Mouse (Mus musculus) retina, adult 2 months (tissue): Measurements from ENCODE around the gene Rpl35a.
"Not testable (repeated sequence)": the region's sequence is repeated elsewhere in the genome, so short reads cannot be mapped to it uniquely, and the experiment has no call there.

Experiments
- DNase-seq: peaks from one replicate; pipeline ENCODE4 v3.0.0-alpha.2; 2012; ENCODE audit warnings: low read depth, low spot score

The Rpl35a gene

DNA sequence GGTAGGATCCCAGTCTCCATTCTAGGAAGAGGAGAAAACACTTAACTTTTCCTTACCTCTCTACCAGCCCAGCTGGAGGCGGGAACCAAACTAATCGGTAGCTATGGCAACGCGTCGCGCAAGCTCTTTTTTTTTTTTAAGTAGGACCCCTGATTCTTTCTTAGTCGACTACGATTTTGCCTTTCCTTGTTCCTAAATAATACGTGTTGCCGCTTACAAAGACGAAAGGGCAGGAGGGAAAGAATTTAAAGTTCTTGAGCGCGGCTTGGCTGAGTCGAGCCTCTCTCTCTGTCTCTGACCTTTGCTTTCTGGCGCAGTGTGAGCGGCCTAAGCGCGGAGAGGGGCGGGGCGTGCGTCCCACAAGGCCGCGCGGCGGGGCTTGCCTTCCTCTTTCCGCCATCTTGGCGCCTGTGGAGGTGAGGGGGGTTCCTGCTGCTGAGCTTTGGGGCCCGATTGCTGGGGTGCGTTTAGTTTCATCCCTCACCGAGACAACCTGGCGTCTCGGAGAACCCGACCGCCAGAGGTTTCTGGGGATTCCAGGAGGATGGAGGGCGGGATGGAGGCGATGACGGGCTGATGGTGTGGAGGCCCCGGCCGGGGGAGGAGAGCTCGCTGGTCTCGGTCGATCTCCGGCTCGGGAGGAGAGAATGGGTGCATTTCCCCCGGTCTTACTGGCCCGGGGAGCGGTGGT is at the start of gene Rpl35a, which contains the start of gene Iqcg:
Rpl35a (plus strand) TSS at position 359 of the 691 bp plus-strand sequence.
Iqcg (minus strand) TSS at position 124 of the 691 bp plus-strand sequence.
- DNase-seq, result peak; percentile 86

DNA sequence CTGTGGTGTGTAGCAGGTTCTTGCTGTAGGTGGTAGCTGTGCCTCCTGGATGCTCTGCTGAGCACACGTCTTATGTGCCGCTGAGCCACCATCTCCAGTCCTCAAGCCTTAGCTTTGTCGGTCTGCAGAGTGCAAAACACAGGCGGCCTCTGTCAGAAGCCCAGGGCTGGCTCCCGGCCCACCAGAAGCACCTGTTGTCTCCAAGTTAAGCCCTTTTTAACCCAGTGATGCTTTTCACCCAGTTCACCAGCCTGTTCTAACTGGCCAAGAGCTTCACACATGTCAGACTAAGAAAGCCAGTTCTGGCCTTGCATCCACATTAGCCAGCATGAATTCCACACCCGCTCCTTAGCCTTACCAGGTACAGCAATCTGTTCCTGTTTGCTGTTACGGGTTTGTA is 49.4 kb upstream of the Rpl35a start:
- DNase-seq, result no peak

DNA sequence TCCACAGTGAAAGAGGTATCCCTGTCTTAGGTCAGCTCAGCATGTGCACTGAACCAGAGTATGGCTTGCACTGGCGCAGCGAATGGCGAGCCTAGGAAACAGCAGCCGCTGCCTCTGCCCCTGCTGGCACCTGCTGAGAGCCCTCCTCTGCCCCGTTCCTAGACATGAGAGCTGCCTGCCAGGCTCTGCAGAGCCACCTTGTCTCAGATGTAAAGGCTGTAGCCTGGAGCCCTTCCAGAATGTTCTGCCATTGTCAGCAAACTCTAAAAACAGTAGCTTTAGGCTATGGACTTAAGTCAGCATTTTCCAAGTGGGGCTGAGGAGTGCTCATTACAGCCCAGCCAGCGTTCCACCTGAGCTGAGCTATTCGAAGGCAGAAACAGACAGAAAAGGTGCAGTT is 48.8 kb upstream of the Rpl35a start:
- no peak for DNase-seq

DNA sequence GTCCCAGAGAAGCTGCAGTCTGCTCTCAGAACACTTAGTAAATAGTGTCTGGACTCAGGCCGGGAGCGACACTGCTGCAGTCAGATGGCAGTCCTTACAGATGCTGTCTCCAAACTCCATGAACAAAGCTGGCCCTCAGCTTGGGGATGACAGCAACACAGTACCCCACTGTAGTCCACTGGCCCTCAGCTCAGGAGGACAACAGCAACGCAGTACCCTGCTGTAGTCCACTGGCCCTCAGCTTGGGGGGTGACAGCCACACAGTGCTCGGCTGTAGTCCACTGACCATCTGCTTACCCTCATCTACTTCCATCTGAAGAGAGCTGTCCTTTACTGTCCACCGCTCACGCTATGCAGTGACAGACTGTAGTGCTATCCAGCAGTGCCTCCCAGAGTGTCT is 46.1 kb upstream of the Rpl35a start:
- DNase-seq, result no peak

DNA sequence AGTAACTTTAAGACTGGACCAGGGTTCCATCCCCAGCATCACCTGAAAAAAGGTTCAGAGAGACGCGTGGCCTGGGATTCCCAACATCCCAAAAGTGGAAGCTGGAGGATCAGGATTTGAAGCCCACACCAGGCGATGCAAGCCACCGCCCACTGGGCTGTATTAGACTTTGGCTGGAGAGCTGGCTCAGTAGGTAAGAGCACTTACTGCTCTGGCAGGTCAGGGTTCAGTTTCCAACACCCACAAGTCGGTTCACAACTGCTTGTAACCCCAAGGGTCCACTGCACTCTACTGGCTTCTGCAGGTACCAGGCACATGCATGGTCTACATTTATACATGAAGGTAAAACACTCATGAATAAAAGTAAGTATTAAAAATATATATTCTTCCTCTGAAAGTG is 42.5 kb upstream of the Rpl35a start:
- DNase-seq, result no peak

DNA sequence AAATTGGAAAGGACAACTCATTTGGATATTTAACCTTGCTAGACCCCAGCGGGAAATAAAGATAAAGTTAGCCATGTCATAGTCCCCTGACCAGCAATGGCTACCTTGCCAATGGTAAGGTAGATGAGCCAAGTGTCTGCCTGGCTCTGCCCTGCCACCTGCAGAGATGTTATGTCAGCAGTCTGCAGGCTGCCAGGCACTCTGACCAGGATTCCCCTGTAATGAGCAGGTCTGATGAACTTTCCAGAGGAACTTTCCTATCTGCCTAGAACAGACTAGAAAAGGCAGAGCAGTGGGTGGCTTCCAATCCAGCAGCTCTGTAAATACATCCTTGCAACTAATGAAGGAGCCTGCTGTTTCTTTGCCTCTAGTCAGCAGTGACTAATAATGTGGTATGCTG is 41.3 kb upstream of the Rpl35a start:
- no peak for DNase-seq

DNA sequence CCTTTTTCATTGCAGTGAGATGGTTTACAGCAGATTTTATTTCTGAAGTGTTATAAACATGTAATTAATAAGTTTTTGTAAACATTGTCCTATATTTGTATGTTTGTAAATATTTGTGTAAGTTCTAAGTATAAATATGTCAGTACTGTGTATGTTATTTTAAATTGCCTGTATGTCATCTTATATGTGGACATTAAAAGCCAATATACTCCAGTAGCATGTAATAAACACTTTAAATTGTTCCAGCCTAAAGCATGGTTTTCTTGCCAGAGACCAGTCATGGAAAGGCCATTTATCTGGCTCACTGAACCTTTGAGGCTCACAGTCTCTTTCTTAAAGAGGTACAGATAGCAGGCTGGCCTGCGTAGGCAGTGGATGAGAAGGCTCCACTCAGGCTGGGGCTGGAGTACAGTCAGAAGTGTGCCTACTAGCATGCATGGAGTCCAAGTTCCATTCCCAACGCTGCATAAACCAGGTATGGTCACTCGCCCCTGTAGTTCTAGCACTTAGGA is 40.8 kb upstream of the Rpl35a start:
- DNase-seq, result no peak

DNA sequence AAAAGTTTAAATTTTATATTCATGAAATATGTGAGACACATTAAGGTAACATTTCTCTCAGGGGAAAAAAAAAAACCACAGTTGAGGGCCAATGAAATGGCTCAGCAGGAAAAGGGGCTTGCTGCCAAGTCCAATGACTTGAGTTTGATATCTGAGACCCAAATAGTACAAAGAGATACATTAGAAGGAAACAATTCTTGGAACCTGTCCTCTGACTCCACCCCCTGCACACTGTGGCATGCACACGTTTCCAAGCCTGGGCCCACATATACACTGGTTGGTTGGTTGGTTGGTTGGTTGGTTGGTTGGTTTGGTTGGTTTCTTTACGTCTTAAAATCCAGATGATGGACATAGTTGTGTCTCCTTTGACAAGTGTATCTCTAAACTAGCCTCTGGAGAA is 40.3 kb upstream of the Rpl35a start:
- no peak for DNase-seq

DNA sequence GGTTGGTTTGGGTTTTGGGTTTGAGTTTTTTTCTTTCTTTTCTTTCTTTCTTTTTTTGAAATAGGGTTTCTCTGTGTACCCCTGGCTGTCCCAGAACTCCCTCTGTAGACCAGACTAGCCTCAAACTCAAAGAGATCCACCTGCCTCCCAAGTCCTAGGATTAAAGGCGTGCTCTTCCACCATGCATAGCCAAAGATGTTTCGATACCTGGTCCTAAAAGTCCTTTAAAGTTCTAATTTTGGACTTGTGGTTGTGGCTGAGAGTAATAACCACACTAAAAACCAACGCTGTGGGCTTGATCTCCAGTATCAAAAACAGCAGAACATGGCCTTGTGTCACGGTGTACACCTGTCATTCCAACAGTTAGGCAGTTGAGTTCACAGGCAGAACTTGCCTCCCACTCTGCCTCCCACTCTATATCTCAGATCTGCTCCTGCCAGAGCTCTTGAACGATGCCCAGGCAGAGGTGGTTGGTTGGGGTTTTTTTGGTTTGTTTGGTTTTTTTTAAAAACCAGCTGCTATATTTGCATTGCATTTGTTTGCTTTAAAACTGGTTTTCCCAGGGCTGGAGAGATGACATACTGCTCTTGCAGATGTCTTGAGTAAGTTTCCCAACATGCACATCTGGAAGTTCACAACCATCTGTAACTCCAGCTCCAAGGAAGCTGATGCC is 38.4 kb upstream of the Rpl35a start:
- no peak for DNase-seq

DNA sequence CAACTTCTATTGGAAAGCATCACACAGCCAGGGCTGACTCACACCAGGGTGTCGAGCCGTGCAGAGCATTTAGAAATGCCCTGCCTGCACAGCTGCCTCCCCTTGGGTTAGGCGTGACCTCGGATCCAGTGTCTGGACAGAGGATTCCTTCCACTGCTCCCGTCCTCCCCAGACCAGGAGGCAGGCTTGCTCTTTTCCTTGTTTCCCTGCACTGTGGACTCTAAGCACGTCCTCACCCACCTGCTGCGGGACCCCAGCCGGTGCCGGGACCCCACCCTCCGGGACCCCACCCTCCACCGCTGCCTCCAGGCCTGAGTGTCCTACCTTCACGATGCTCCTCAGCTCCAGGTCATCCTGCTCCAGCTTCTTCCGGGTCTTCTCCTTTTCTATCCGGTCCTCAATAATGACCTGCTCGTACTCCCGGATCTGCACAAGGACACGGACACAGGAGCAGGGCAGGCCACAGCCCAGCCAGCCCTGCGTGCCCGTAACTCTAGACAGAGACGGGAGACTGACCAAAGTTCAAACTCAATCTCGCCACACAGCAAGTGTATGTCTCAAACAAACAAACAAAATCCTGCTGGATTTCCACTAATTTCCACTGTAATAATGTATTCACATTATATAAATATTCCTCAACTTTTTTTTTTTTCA is 37.0 kb upstream of the Rpl35a start:
- no peak for DNase-seq

DNA sequence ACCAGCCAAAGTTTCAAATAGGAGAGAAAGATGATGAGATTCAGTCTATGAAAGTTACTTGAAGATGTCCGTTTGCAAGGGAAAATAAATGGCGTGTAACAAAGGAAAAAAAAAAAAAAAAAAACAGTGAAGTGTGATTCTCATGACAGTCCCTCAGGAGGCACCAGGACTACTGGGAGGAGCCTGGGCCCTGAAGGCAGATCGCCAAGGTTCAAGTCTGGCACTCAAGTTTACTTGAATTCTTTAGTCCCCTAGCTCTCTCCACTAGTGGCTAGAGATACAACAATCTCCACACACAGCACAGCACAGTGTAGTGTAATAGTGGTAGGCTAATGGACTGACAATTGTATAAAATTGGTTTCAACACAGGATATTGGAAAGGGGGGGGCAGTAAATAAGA is 34.9 kb upstream of the Rpl35a start:
- no peak for DNase-seq

DNA sequence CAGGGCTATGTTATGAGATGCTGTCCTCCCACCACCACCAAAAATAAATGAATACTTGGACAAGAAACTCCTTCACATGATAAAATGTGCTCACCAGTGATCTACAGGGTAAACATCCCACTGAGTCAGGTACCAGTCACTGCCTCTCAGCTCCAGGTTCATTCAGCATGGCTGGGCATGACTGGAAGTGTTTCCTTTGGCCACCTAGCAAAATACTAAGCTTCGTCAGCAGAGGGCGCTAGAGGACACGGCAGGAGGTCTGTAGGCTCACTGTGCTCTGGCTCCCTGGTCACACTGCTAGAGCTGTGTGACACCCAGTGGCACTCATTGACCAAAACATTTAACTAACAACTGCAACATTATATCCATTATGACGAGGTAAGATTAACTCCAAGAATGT is 32.5 kb upstream of the Rpl35a start:
- peak; percentile 76 for DNase-seq

DNA sequence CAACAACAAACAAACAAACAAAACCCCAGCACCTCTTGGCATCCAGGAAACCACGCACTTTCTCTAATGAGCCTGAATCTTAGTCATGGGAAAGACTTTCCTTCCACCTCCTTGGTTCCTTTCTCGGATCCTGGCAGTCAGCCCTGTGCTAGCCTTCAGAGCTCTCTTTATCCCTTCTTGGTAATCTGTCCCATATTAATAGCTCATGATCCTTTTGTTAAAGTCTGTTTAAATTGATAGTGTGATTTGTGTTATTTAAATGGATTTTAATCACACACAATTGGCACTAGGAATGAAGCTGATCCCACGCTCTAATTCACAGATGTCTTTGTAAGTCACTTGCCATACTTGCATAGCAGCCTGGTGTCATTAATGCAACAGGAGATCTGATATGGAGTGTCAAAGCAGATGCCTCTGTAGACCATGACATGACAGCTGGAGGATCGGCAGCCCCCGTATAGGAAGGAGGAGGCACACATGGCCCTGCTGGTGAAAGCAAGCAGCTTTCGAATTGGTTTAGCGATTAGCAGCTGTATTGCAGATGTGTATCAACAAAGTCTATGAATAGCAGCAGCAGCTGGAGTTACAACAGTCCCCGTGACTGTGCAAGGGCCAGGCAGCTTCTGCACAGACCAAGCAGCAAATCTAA is 31.7 kb upstream of the Rpl35a start:
- DNase-seq, result peak; percentile 18

DNA sequence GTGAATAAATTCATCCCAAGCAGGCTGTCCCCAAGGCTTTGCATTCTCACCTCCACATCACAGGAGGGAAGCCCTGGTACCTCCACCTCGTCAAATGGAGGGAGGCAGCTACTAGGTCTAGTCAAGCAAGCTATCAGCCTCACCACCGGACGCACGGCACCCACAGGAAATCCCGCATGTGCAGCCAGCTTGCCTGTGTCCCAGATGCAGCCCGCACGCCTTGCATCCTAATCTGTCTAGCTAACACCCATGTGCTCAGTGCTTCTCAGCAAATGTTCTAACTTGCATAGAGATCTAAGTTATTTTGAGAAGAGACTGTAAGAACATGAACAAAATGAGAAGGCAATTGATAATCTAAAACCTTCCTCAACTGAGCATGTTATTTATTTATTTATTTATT is 29.9 kb upstream of the Rpl35a start:
- no peak for DNase-seq

DNA sequence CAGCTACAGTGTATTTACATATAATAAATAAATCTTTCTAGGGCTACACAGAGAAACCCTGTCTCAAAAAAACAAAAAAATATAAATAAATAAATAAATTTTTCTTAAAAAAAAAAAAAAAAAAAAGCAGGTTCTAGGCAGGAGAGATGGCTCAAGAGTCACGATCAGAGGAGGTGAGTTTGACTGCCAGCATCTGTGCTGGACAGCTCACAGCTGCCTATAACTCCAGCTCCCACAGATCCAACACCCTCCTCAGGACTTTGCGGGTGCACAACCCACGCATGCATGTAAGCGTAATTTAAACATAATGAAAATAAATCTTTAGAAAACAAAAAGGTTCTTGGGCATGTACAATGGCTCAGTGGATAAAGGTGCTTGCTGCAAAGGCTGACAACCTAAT is 20.2 kb upstream of the Rpl35a start:
- no peak for DNase-seq

DNA sequence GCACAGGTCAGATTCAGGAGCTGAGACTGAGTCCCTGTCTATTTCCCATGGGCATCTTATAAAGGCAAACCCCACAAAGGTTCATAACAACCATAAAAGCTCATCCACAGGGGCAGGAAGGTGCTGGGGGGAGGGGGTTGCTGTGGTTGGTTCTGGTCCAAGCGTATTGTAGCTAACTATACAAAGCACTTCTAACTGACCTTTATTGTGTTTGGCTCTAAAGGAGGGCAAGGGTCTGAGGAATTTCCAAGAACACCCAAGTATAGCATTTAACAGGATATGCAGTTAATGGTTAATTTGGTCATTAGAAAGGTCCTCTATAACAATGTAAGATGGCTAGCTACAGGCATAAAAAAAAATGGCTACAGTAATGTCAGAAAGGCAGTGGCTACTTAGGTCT is 13.6 kb upstream of the Rpl35a start:
- no peak for DNase-seq

DNA sequence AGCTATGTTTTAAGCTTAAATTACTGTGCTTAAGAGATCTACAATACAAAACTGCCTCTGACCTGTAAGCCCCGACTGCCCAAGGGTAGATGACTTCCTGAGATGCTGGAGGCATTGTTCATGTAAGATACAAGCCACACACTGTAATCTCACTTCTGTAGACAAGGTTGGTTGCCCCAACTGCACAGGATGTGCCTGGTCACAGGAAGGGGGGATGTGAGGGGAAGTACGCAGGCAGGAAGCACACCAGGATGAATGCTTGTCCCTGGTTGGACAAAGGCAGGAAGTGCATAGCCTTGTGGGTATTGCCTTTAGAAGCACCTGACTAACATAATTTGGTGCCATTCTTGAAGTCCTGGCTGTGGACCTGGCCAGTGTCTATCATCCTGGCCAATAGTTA is 13.0 kb upstream of the Rpl35a start:
- no peak for DNase-seq

DNA sequence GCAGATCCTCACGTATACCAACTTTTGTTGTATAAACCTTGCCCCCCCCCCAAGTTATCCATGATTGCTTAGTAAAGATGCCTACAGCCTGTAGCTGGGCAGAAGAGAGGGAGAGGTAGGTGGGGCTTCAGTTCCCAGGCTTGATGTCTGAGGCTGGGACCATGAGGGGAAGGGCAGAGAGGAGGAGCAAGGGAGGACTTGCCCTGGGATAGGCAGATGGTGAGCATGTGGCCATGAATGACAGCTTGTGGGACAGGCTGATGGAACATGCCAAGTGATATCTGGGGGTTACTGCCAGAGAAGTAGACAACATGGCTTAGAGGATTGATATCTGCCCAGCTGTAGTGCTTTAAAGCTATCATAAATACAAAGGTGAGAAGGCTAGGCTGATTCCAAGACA is 8.2 kb upstream of the Rpl35a start:
- no peak for DNase-seq

DNA sequence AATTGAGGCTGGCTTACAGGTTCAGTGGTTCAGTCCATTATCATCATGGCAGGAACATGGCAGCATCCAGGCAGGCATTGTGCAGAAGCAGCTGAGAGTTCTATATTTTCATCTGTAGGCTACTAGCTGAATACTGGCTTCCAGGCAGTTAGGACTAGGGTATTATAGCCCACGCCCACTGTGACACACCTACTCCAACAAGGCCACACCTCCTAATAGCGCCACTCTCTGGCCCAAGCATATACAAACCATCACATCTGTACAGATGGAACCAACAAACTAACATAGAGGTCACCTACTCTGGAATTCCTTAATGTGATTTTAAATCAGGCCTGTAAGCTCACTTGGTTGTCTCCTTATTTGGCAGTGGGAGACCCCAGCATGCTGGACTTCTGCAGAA is 7.6 kb upstream of the Rpl35a start:
- DNase-seq, result no peak

DNA sequence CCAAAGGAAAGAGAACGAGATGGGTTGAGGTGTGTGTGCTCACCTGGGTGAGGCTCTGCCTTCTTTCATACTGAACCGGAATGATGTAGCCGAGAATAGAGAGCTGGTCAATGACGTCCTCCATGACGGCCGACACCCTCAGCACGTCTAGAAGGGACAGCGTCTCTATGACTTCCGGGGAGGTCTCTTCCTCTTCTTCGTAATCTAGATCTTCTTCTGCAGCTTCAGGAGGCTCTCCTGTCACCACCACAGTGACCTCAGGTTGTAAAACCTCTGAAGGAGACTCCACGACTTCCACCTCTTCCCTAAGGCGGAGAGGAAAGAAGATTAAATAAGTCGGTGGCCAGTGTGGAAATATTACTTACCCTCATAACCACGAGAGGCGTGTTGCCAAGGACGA is 6.4 kb upstream of the Rpl35a start:
- DNase-seq, result no peak

DNA sequence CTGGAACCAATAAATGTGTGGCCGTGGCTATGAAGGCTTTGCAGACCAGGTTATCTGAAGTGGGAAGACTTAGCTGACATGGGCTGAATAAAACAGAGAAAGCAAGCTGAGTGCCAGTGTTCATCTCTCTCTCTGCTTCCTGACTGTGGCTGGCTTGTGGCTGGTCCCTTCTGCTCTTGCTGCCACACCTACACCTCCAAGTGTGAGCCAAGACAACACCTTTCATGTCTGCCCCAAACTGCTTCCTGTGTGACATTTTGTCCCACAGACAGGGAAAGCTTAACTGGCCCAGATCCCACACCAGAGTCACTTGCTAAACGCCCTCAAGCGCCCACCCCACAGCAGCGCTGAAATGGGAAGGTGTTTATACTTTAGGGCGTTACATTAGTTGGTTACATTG is 3.1 kb upstream of the Rpl35a start:
- no peak for DNase-seq

DNA sequence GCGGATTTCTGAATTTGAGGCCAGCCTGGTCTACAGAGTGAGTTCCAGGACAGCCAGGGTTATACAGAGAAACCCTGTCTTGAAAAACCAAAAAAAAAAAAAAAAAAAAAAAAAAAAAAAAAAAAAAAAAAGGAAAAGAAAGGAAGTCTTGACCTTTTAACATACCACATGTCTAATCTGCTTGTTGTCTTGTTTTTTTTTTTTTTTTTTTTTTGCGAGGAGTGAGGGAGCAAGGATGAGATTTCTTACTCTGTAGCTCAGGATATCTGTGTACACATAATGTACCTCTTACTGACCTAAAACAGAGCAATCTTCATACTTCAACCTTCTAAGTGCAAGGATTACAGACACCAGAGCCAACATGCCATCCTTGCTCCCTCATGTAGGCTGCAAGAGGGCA is 1.3 kb upstream of the Rpl35a start:
- DNase-seq, result not testable (repeated sequence)
